Mouse (Mus musculus) layer of hippocampus, adult 9-10 months (tissue): ENCODE measurements around the gene Gm6871.
A peak's percentile ranks its signal among the peaks of the same experiment; 100 is the strongest.
"Not testable (repeated sequence)": the region's sequence is repeated elsewhere in the genome, so short reads cannot be mapped to it uniquely, and the experiment has no call there.

Source experiments
- DNase-seq: peaks from one replicate; pipeline ENCODE4 v3.0.0; 2022; ENCODE audit warnings: low spot score

The Gm6871 gene

DNA sequence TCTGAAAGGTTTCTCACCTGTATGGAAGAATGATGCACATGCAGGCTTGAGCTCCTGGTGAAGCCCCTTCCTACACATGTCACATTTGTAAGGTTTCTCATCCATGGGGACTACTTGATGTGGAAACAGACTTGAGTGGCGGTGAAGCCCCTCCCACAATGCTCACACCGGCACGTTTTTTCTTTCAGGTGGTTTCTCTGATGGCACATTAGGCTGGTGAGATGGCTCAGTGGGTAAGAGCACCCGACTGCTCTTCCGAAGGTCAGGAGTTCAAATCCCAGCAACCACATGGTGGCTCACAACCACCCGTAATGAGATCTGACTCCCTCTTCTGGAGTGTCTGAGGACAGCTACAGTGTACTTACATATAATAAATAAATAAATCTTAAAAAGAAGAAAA lies at the start of gene Gm6871:
Gene Gm6871 (minus strand): TSS at position 101 of the 400 bp plus-strand sequence.
- DNase-seq, result not testable (repeated sequence)

DNA sequence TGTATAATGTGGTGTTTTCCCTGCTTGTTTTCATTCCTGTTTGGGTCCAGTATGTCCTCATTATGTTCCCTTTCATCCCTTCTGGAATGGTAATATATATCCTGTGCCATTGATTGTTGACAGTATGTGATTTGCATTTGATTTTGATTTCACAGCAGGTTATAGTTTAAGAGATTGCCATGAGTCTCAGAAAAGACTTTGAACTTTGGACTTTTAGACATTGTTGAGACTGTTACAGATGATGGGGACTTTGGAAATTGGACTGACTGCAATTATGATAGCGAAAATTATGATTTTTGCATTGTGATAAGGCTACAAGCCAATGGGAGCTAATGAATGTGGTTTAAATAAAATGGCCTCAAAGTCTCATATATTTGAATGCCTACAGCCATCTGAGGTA lies 42.8 kb upstream of the Gm6871 start:
- not testable (repeated sequence) for DNase-seq

DNA sequence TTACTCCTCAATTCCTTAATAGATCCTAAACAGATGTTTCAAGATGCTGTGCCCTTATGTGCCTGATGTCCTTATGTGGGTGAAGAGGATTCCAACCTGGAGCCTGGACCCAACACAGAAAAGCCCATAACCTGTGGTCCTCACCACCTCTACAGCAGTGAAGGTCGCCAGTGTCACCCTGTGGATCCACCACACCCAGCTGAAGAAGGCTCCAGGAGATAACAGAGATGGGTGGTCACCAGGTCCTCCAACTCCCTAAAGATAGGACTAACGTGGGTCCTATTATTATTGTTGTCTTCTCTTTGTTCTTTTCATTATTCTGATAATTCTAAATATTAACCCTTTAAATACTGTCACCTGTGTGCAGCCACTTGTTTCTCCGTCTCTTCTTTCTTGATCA lies 38.2 kb upstream of the Gm6871 start:
- no peak for DNase-seq

DNA sequence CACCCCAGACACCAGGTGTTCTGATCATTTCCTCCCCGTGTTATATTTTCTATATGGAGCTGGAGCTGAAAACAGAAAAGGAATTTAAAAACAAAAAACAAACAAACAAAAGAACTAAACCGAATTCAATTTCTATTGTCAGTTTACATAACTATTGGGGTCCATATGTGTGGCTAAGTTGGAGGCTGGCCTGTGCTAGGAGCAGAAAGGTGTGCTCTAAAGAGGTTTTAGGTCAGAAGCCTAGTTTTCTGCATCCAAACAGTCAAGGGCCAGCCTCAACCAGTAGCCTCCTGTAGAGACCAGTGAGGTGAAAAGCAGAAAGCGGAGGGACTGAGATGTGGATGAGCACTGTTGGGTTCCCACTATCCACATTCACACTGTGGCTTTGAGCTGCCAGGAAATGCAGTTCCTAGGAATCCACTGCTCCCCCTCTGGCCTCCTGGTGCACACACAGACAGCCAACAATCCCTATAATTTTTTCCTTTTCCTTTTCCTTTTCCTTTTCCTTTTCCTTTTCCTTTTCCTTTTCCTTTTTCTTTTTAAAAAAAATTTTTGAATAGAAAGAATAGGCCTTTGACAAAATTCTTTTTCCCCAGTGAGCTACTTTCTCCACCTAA lies 26.6 kb upstream of the Gm6871 start:
- no peak for DNase-seq

DNA sequence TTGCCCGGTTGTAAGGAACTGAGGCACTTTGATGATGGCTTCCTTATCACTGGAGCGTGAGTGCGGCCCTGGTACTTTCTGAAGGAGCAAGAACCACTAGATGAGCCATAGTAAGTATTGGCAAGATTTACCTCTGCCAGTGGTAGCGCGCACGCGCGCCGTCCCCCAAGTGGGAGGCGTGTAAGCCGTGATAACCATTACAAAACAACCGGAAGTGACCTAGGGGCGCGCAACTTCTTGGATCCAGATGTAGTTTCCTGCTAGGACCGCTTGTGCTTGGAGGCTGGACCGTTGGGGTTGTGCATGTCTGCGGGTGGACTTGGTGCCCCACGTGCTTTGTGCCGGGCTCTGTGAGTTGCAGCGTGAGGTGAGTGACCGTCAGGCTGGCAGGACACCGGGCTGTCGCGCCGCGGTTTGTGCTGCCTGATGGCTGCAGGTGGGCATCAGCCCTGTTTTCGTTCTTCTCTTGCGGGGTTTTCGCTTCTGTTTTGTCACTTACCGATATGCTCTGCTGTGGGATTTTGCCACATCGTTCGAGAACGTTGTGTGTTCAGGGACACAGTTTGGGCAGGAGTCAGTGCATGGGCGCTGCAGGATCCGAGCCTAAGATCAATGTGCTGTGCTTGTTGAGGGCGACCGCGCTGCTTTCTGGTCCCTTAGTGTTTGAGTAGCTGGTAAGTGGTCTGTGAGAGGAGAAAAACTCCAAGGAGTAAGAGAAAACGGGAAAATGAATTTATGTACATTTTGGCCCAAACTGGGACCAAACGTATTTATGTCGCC lies 25.8 kb upstream of the Gm6871 start, which contains the start of gene 2610021A01Rik:
Gene 2610021A01Rik (plus strand): TSS at position 197 of the 780 bp plus-strand sequence.
- DNase-seq, result peak; percentile 89

DNA sequence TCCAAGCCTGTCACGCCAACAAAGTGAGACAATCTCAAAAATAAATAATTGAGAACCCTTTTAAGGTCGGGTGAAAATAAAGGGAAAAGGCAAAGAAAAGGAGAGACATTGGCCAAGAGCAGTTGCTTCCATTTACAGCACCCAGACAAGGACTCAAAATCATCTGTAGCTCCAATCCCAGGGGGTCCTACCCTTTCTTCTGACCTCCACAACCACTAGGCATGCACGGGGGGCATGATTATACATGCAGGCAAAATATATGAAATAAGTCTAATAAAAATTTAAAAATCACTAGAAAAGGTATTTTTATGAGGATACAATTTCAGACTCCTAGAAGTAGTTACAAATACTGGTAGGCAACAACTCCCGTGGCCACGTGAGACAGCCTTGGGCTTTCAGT lies 25.2 kb upstream of the Gm6871 start:
- no peak for DNase-seq

DNA sequence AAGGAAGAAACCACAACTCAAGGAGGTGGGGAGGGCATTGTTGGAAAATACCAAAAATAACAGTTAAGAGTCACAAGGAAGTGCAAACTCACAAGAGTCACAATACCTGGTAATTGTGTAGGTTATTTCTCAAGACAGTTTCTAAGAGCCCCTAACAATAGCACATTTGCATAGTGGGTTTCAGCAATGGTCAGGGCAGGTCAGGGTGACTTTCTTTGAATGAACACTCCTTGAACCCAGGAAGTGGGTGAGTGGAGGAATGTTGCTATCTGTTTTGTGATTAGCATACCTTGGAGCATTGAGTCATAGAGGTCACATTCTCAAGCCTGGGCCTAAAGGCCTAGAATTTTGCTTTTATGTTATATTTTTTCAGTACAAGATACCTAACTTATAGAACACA lies 14.4 kb upstream of the Gm6871 start:
- DNase-seq, result not testable (repeated sequence)

DNA sequence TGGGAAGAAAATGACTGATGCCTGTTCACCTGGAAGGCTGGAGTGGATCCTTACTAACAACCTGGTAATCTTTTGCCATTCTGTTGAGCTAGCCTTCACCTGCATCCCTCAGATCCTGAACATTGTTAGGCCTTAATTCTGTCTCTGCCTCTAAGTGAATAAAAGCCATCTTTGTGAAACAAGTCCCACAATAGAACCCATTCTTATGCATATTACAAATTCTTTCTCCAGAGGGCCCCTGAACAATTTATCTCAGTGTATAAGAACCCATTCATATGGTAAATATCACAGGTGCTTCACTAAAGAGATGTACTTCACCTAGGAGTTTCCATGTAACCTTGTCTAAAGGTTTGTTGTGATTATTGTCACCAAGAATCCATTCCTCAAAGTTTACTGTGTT lies 8.6 kb upstream of the Gm6871 start:
- no peak for DNase-seq

DNA sequence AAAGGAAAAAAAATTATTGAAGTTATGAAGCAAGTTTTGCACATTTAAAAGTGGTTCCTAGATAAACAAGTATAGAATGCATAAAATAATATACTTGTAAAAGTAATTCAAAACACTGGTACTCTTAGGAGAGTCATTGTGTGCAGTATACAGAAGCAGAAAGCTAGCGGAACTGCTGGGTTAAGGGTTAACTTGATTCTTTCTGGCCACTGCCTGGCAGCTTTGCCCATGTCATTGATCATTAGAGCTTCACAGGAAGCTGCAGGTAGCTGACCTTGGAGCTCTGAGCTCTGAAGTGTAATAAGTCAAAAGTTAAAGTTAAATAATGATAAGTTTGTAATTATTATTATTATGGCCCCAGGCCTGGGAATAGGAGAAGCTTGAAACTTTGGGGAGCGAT lies 4.5 kb upstream of the Gm6871 start:
- no peak for DNase-seq

DNA sequence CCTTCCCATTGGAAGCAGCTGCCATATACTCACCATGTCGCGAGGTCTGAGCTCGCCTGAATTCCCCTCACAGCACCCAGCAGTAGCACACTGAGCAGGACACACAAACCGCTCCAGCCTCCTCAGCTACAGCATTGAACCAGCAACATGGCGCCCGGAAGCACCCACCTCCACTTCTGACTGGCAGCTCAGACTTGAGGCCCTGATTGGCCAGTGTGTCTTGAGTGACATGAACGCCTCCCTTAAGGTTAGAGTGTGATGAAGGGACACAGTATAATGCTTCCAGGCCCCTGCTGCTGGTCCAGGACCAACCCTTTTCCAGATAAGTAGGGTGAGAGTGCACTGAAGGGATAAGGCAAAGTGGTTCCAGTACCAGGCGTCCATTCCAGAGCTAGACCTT lies 12.8 kb downstream of the Gm6871 start:
- DNase-seq, result no peak

DNA sequence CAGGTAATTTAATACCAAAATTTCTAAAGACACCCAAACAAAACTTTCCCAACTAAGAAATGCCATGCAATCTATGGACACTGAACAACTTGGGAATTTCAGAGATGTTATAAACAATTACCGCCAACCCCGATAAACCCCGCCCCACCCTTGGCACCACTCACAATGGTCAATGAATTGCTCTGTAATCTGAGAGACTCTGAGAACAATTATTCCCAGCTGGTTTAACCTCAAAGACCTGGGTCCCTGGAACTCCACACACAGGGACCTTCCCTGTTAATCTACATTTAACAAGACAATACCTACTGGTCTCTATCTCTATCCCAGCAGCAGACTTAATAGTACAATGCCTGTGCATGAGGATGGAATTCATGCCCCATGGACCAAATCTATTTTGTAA lies 60.8 kb downstream of the Gm6871 start:
- no peak for DNase-seq

DNA sequence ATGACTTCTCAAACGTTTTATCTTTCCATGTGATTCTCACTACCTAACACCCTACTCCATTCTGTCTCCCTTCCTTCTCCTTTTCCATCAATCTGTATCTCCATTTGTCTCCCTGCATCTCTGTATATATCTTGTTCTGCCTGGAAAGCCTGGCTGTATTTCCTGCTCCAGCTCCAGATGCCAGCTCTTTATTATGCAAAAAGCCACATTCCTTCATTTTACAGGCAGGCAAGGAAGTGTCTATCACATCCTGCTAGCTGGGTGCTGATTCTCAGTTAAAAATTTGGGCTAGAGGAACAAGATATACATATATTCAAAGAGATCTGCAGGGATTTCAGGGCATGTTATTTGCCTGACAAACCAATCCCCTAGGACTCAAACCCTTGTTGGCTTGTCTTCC lies 61.3 kb downstream of the Gm6871 start:
- DNase-seq, result no peak

DNA sequence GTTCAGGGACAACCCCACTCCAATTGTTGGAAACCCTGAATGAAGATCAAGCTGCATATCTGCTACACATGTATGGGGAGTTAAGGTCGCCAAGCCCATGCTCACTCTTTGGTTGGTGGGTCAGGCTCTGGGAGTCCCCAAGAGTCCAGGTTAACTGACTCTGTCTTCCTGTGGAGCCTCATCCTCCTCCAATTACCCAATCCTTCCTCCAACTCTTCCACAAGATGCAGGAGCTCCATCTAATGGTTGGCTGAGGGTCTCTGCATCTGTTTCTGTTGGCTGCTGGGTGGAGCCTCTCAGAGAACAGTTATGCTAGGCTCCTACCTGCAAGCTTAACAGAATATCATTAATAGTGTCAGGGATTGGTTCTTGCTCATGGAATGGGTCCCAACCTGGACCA lies 71.1 kb downstream of the Gm6871 start:
- no peak for DNase-seq

DNA sequence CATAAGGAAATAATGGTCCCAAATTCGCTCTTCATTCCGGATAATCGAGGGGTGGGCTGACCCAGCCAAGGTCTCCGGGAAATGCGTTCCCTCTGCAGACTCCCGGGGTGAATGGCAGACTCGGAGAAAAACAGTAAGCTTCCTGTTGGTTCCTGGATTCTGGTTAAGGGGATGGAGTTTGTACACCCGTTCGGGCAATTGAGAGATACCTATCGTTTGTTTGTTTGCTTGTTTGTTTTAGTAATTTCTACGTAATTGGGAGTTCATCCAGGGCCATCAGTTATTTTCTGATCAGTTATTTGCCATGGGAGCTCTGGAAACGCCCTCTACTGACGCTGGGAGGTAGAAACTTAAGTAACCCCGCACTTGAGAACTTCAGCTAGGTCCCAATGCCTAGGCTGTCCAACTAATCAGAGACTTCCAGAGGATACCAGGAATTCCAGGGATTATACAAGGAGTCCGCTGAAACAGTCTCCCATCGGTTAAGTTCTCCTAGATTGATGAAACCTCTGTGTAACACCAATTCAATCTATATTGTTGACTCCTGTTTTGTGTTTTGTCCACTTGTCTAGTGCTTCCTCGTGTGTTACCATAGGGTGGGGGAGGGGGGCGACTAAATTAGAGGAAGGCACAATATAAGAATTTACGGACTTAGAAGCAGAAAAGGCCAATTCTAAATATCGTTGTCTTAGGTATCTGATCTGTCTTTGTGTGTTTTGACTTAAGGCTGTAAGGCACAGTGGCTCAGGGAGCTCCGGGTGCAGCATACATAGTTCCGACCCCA lies 73.1 kb downstream of the Gm6871 start:
- peak; percentile 77 for DNase-seq

DNA sequence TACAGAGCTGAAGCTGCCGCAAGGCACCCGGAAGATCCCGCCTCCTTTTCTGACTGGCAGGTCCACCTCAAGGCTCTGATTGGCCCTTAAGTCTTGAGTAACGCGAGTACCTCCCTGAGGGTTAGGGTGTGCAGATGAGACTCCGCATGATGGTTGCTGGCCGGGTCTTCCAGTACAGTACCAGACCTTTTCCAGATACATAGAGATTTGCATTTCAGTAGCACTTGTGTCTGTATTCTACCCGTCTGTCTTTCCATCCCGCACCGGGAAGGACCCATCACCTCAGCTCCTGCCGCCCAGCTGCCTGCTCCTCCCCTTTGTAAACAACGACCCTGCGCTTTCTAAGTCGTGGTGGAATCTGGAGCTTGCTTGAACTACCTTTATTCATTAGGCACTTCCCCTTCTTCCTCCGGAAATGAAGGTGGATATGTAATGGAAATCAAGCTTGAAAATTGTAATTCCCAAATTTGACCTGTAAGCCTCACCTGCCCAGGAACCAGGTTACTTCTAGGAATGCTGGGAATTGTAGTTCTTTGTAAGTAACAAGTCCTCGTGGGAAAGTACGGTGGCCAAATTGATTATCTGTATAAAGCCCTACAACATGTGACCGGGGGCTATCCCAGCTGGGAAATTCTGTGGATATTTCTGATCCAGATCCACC lies 73.9 kb downstream of the Gm6871 start, which contains the start of the genes Gm20449 and AW146154:
Gene Gm20449 (minus strand): TSS at position 29 of the 661 bp plus-strand sequence.
Gene AW146154 (minus strand): TSS at position 502 of the 661 bp plus-strand sequence.
- DNase-seq, result peak; percentile 99

DNA sequence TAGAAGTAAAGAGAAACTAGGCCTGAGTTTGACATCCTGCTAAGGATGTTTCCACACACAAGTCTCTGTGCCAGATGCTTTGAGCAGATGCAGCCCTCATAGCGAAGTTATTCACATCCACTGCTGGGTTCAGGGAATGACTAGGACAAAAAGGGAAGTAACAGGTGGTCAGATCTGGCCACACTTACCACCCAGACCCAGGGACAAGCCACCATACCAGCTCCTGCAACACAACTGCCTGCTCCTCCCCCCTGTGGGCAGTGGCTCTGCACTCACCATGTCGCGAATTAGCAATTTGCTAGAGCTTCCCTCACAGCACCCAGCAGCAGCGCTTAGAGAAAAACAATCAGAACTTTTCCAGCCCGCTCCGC lies 74.5 kb downstream of the Gm6871 start:
- not testable (repeated sequence) for DNase-seq

DNA sequence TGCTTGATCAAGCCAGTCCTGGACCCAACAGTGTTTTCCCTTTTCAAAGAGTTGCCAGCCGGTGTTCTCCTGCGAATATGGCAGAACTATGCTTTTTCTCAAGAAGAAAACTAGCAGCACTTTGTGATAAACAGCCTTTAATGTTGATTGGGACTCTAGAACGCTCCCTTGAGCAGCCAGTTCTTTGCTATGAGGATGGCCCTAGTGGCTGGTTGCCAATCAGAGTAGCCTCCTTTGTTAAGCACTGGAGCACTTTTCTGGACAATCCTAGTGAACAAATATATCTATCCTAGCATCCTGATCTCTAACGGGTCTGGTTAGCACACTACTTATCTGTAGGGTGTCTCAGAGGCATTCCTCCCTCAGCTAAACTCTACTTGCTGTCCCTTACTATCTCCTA lies 75.0 kb downstream of the Gm6871 start:
- DNase-seq, result not testable (repeated sequence)

DNA sequence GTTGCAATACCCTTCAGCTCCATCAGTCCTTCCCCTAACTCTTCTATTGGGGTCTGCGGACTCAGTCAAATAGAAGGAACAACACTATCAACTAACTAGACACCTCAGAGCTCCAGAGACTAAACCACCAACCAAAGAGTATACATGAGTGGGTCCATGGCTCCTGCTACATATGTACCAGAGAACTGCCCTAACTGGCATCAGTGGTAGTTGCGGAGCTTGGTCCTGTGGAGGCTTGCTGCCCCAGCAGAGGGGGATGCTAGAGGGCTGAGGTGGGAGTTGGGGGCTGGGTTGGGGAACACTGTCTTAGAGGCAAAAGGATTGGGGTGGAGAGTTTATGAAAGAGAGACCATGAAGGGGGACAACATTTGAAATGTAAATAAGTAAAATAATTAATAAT lies 75.6 kb downstream of the Gm6871 start:
- DNase-seq, result no peak
